Mouse (Mus musculus): Measurements from ENCODE around the gene Gfer.

- TF ChIP-seq CTCF (IDR thresholded peaks at IDR 0.05; ENCODE audit: control insufficient read depth, insufficient read depth, insufficient replicate concordance, low read depth, low read length) = no peak
- TF ChIP-seq POLR2A (IDR thresholded peaks at IDR 0.05; ENCODE audit: control insufficient read depth, low read depth, low read length) = no peak
These were observed 48.4 kb upstream of the Gfer start for GRCm38 (mm10) chr17:24744381-24744780.
